Mouse (Mus musculus) CH12.LX (cell line): ENCODE measurements around the gene Eps8l3. TPM values are rescaled to one million over a fixed set of nuclear protein-coding genes. Genes with fewer than 3 reads are reported as not detected.

ENCODE experiments used
- DNase-seq: peaks from one replicate; pipeline ENCODE4 v3.0.0-alpha.2; 2013; ENCODE audit errors: extremely low read depth
- H3K27ac ChIP-seq: 2 replicates; pipeline ENCODE4 v1.5.1; 2012; ENCODE audit warnings: low read depth, mild to moderate bottlenecking, control low read depth, moderate library complexity; ENCODE audit not compliant: insufficient read depth
- H3K27me3 ChIP-seq: replicated peaks from 2 replicates; pipeline ENCODE3; 2012; ENCODE audit warnings: inconsistent platforms
- H3K36me3 ChIP-seq, 2 experiments: replicated peaks in 1 of 2; 2 replicates each; pipeline versions ENCODE3 to v1.6.1; 2012; ENCODE audit warnings: inconsistent platforms in 1 of 2, low read length in 1 of 2, mild to moderate bottlenecking in 1 of 2, mixed read lengths in 1 of 2, moderate library complexity in 1 of 2; ENCODE audit not compliant: control insufficient read depth in 1 of 2, insufficient read depth in 1 of 2
- H3K4me1 ChIP-seq, 2 experiments: 2 replicates each; pipeline ENCODE4 v1.6.1; 2012; ENCODE audit warnings: inconsistent platforms in 1 of 2, moderate library complexity in 1 of 2; ENCODE audit not compliant: insufficient read depth in 2 of 2, control insufficient read depth in 1 of 2
- H3K4me2 ChIP-seq: 2 replicates; pipeline ENCODE4 v1.6.1; 2012; ENCODE audit warnings: low read depth, mild to moderate bottlenecking, control low read depth; ENCODE audit not compliant: poor library complexity, insufficient read depth, severe bottlenecking
- H3K4me3 ChIP-seq, 3 experiments: fragments of 150-350 bp in 1 of 3; sonication (generic) in 1 of 3; replicated peaks in 1 of 3; 2 replicates each; pipeline versions ENCODE3 to v1.5.1; 2011 to 2012; ENCODE audit warnings: low read depth in 2 of 3, low read length in 2 of 3, mild to moderate bottlenecking in 2 of 3, moderate library complexity in 2 of 3, control low read depth in 1 of 3, improper control_type of control experiment in 1 of 3, inconsistent platforms in 1 of 3, mixed read lengths in 1 of 3; ENCODE audit not compliant: poor library complexity in 1 of 3
- H3K79me2 ChIP-seq: replicated peaks from 2 replicates; pipeline ENCODE4 v1.6.1; 2012; ENCODE audit warnings: mild to moderate bottlenecking, moderate library complexity; ENCODE audit not compliant: control insufficient read depth, poor library complexity, insufficient read depth, severe bottlenecking; ENCODE audit errors: extremely low read depth
- H3K9ac ChIP-seq: 2 replicates; pipeline ENCODE4 v1.6.1; 2012; ENCODE audit warnings: low read depth, mild to moderate bottlenecking, control low read depth, moderate library complexity; ENCODE audit not compliant: insufficient read depth
- H3K9me3 ChIP-seq: replicated peaks from 2 replicates; pipeline ENCODE3; 2012; ENCODE audit warnings: low read length, inconsistent platforms, mixed read lengths
- BHLHE40 ChIP-seq: IDR thresholded peaks from 2 replicates; pipeline ENCODE4 v1.6.1; 2011; ENCODE audit warnings: mild to moderate bottlenecking, low read depth, low read length, improper control_type of control experiment
- CHD2 ChIP-seq: IDR thresholded peaks from 2 replicates; pipeline ENCODE4 v1.6.1; 2011; ENCODE audit warnings: low read length, improper control_type of control experiment
- E2F4 ChIP-seq: IDR thresholded peaks from 2 replicates; pipeline ENCODE4 v1.6.1; 2011; ENCODE audit warnings: low read depth, low read length, improper control_type of control experiment; ENCODE audit not compliant: insufficient replicate concordance
- ETS1 ChIP-seq: conservative IDR thresholded peaks from 2 replicates; pipeline ENCODE4 v1.6.1; 2012; ENCODE audit warnings: low read depth, mild to moderate bottlenecking, inconsistent platforms, low read length, improper control_type of control experiment, moderate library complexity
- GABPA ChIP-seq: IDR thresholded peaks from 2 replicates; pipeline ENCODE4 v1.6.1; 2012; ENCODE audit warnings: low read depth, low read length, improper control_type of control experiment, inconsistent platforms; ENCODE audit not compliant: insufficient replicate concordance
- HCFC1 ChIP-seq: IDR thresholded peaks from 2 replicates; pipeline ENCODE4 v1.6.1; 2012; ENCODE audit warnings: low read depth, mild to moderate bottlenecking, inconsistent platforms, low read length, improper control_type of control experiment
- IRF4 ChIP-seq: IDR thresholded peaks from 2 replicates; pipeline ENCODE4 v1.6.1; 2014; ENCODE audit warnings: low read depth, mild to moderate bottlenecking, inconsistent platforms, low read length, improper control_type of control experiment
- JUN ChIP-seq: IDR thresholded peaks from 2 replicates; pipeline ENCODE4 v1.6.1; 2011; ENCODE audit warnings: low read depth, mild to moderate bottlenecking, low read length, improper control_type of control experiment, moderate library complexity; ENCODE audit not compliant: insufficient read depth
- KAT2A ChIP-seq: IDR thresholded peaks from 2 replicates; pipeline ENCODE4 v1.6.1; 2012; ENCODE audit warnings: low read length, improper control_type of control experiment, inconsistent platforms; ENCODE audit not compliant: insufficient replicate concordance
- MAX ChIP-seq: IDR thresholded peaks from 2 replicates; pipeline ENCODE4 v1.6.1; 2011; ENCODE audit warnings: low read length, improper control_type of control experiment
- MAZ ChIP-seq: IDR thresholded peaks from 2 replicates; pipeline ENCODE4 v1.6.1; 2012; ENCODE audit warnings: low read depth, mild to moderate bottlenecking, inconsistent platforms, low read length, improper control_type of control experiment, moderate library complexity
- MEF2A ChIP-seq: IDR thresholded peaks from 2 replicates; pipeline ENCODE4 v1.6.1; 2014; ENCODE audit warnings: low read depth, mild to moderate bottlenecking, inconsistent platforms, low read length, improper control_type of control experiment, borderline replicate concordance
- MXI1 ChIP-seq: IDR thresholded peaks from 2 replicates; pipeline ENCODE4 v1.6.1; 2011; ENCODE audit warnings: mild to moderate bottlenecking, low read depth, low read length, improper control_type of control experiment
- MYC ChIP-seq: IDR thresholded peaks from 2 replicates; pipeline ENCODE4 v1.6.1; 2011; ENCODE audit warnings: low read depth, mild to moderate bottlenecking, improper control_type of control experiment, low read length
- NELFE ChIP-seq: IDR thresholded peaks from 2 replicates; pipeline ENCODE4 v1.6.1; 2011; ENCODE audit warnings: low read depth, low read length, improper control_type of control experiment
- NRF1 ChIP-seq: IDR thresholded peaks from 2 replicates; pipeline ENCODE4 v1.6.1; 2014; ENCODE audit warnings: low read depth, mild to moderate bottlenecking, inconsistent platforms, low read length, improper control_type of control experiment, moderate library complexity
- PAX5 ChIP-seq: IDR thresholded peaks from 2 replicates; pipeline ENCODE4 v1.6.1; 2012; ENCODE audit warnings: low read length, inconsistent platforms, mixed read lengths
- POLR2AphosphoS2 ChIP-seq: IDR thresholded peaks from 2 replicates; pipeline ENCODE4 v1.6.1; 2011; ENCODE audit warnings: low read depth, low read length, improper control_type of control experiment
- RAD21 ChIP-seq: IDR thresholded peaks from 2 replicates; pipeline ENCODE4 v1.6.1; 2011; ENCODE audit warnings: low read depth, mild to moderate bottlenecking, low read length, improper control_type of control experiment, moderate library complexity
- SMC3 ChIP-seq: IDR thresholded peaks from 2 replicates; pipeline ENCODE4 v1.6.1; 2011; ENCODE audit warnings: low read depth, low read length, improper control_type of control experiment
- TCF12 ChIP-seq: IDR thresholded peaks from 2 replicates; pipeline ENCODE4 v1.6.1; 2014; ENCODE audit warnings: low read depth, mild to moderate bottlenecking, inconsistent platforms, low read length, improper control_type of control experiment
- UBTF ChIP-seq: IDR thresholded peaks from 2 replicates; pipeline ENCODE4 v1.6.1; 2012; ENCODE audit warnings: low read depth, mild to moderate bottlenecking, inconsistent platforms, low read length, improper control_type of control experiment, moderate library complexity
- USF1 ChIP-seq: IDR thresholded peaks from 2 replicates; pipeline ENCODE4 v1.6.1; 2014; ENCODE audit warnings: low read depth, mild to moderate bottlenecking, inconsistent platforms, low read length, improper control_type of control experiment
- USF2 ChIP-seq: conservative IDR thresholded peaks from 2 replicates; pipeline ENCODE4 v1.6.1; 2011; ENCODE audit warnings: low read depth, low read length, improper control_type of control experiment
- ZC3H11A ChIP-seq: IDR thresholded peaks from 2 replicates; pipeline ENCODE4 v1.6.1; 2012; ENCODE audit warnings: low read depth, mild to moderate bottlenecking, inconsistent platforms, low read length, improper control_type of control experiment
- ZNF384 ChIP-seq: IDR thresholded peaks from 2 replicates; pipeline ENCODE4 v1.6.1; 2012; ENCODE audit warnings: low read depth, low read length, improper control_type of control experiment, inconsistent platforms
- dilution Hi-C: fragments of 300-500 bp; cut with MboI; formaldehyde crosslinking; loops from 2 replicates; pipeline ENCODE4 v1.14.3; 2020; ENCODE audit warnings: low sequenced_read_pairs; ENCODE audit not compliant: extremely low pct_unique_long_range_greater_than_20kb, extremely low pct_ligation_motif_present
- in situ Hi-C: fragments of 300-500 bp; cut with MboI; formaldehyde crosslinking; loops from 3 replicates; pipeline ENCODE4 v1.14.3; 2019; ENCODE audit warnings: low sequenced_read_pairs, low pct_ligation_motif_present, low pct_unique_long_range_greater_than_20kb, mixed read lengths
- polyA plus RNA-seq: library from polyadenylated mRNA; unstranded; fragments of >175 nt; gene quantifications from 2 replicates; pipeline ENCODE4 v1.2.1, GENCODE M21; 2012; ENCODE audit warnings: low read depth; ENCODE audit not compliant: insufficient read length
- total RNA-seq, 2 experiments: library from RNA; depleted of rRNA; stranded (reverse); fragments of 300-350 nt in 1 of 2; fragments of >200 nt in 1 of 2; gene quantifications; 2 replicates each; pipeline ENCODE4 v1.2.3; 2012 to 2014

The Eps8l3 gene
- total and polyA plus RNA-seq, 3 experiments = not detected

- Histone ChIP-seq H3K4me3 (no peak overlapping the region), H3K27me3 (no peaks in the 10 kb centered on the region), H3K9me3 (no peaks in the 10 kb centered on the region), H3K27ac (no peak overlapping the region), H3K9ac (no peak overlapping the region), H3K36me3 (no peaks in the 10 kb centered on the region), H3K4me1 (peaks cover 22 to 61% of the 10 kb centered on the region in 2 experiments), H3K4me2 (no peak overlapping the region), H3K79me2 (no peaks in the 10 kb centered on the region)
- dilution Hi-C loops (no loop called here), in situ Hi-C loops (no loop called here)
- TF ChIP-seq USF2 = no peak
- no peak for TF ChIP-seq TCF12
- TF ChIP-seq SMC3 = no peak
- no peak for TF ChIP-seq GABPA
- TF ChIP-seq HCFC1 = no peak
- no peak for TF ChIP-seq UBTF
- TF ChIP-seq USF1 = no peak
- TF ChIP-seq NELFE = no peak
- DNase-seq = no peak
Measured at GRCm38 (mm10) chr3:107829625-107830024, 47.4 kb upstream of the Eps8l3 start.

GRCm38 (mm10) chr3:107831875-107832554 lies 45.0 kb upstream of the Eps8l3 start:
- peaks cover 2% of the 10 kb centered on the region for H3K9me3 ChIP-seq
- peaks cover 22 to 79% of the 10 kb centered on the region in 2 experiments for H3K4me1 ChIP-seq
- no peaks in the 10 kb centered on the region for H3K79me2 ChIP-seq
- H3K4me3 ChIP-seq = no peak overlapping the region
- H3K36me3 ChIP-seq = no peaks in the 10 kb centered on the region
- TF ChIP-seq E2F4 (no peak), IRF4 (no peak), CHD2 (no peak), USF2 (no peak)
- H3K27ac ChIP-seq = no peak overlapping the region
- H3K9ac ChIP-seq = no peak overlapping the region
- DNase-seq = no peak
- in situ Hi-C loops (no loop called here), dilution Hi-C loops (no loop called here)
- H3K27me3 ChIP-seq = no peaks in the 10 kb centered on the region
- H3K4me2 ChIP-seq = no peak overlapping the region

GRCm38 (mm10) chr3:107832645-107833044 lies 44.4 kb upstream of the Eps8l3 start:
- peaks cover 22 to 76% of the 10 kb centered on the region in 2 experiments for H3K4me1 ChIP-seq
- no peak overlapping the region for H3K9ac ChIP-seq
- dilution Hi-C loops (no loop called here), in situ Hi-C loops (no loop called here)
- no peak overlapping the region for H3K4me3 ChIP-seq
- no peak overlapping the region for H3K4me2 ChIP-seq
- no peaks in the 10 kb centered on the region for H3K79me2 ChIP-seq
- H3K27me3 ChIP-seq = no peaks in the 10 kb centered on the region
- H3K36me3 ChIP-seq = no peaks in the 10 kb centered on the region
- no peak overlapping the region for H3K27ac ChIP-seq
- DNase-seq = no peak
- H3K9me3 ChIP-seq = peaks cover 2% of the 10 kb centered on the region
- TF ChIP-seq MYC = no peak
- TF ChIP-seq MAX = no peak
- TF ChIP-seq CHD2 = no peak
- TF ChIP-seq POLR2AphosphoS2 = no peak
- no peak for TF ChIP-seq USF1
- no peak for TF ChIP-seq RAD21
- no peak for TF ChIP-seq UBTF
- TF ChIP-seq NRF1 = no peak
- TF ChIP-seq KAT2A = no peak
- no peak for TF ChIP-seq BHLHE40
- TF ChIP-seq JUN = no peak
- no peak for TF ChIP-seq MAZ
- no peak for TF ChIP-seq MXI1
- no peak for TF ChIP-seq ETS1
- no peak for TF ChIP-seq ZNF384
- TF ChIP-seq NELFE = no peak
- no peak for TF ChIP-seq PAX5
- no peak for TF ChIP-seq ZC3H11A
- no peak for TF ChIP-seq MEF2A
